Mouse (Mus musculus) large intestine, adult 2 months (tissue): ENCODE measurements around the gene Vinac1. TPM values are rescaled to one million over a fixed set of nuclear protein-coding genes. Genes with fewer than 3 reads are reported as not detected.

Experiments
- DNase-seq: peaks from one replicate; pipeline ENCODE4 v3.0.0-alpha.2; 2012; ENCODE audit warnings: low read depth, low spot score
- WGBS: fragments of 180-500 bp; shearing (Covaris S2); methylation state at CpG from one replicate; pipeline ENCODE4 v1.1.7; 2018; 5-methylcytosine and 5-hydroxymethylcytosine counted together
- polyA plus RNA-seq: library from polyadenylated mRNA; depleted of rRNA; stranded (reverse); fragments of >200 nt; gene quantifications from 2 replicates; pipeline ENCODE4 v1.2.3, GENCODE M21; 2012; rRNA removed

Gene Vinac1
- 0.03 and 0.07 TPM in 2 replicates for polyA plus RNA-seq

DNA sequence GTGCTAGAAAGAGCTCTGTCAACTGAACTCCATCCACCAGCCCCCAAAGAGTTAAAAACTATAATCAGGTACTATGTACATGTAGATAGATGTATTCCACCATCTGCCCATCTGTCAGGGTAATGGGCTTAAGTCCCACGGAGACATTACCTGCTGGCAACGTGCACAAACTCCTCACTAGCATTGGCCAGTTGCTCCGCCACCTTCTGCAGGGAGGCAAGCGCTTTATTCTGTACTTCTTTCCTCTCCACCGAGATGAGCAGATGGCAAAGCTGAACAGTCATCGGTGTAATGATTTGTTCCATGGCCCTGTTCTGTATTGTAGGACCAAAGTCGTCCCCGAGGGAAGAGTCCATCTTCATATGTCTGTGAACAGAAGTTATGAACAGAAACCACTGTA lies at the start of gene Vinac1:
Vinac1 (minus strand) TSS at position 362 of the 400 bp plus-strand sequence.
- no peak for DNase-seq
- 84% methylated on average over 8 of the region's 8 CpGs for WGBS

GRCm38 (mm10) chr2:129093926-129094724 lies 46.2 kb upstream of the Vinac1 start:
- DNase-seq, result no peak
- 87% methylated on average over 18 of the region's 18 CpGs for WGBS

DNA sequence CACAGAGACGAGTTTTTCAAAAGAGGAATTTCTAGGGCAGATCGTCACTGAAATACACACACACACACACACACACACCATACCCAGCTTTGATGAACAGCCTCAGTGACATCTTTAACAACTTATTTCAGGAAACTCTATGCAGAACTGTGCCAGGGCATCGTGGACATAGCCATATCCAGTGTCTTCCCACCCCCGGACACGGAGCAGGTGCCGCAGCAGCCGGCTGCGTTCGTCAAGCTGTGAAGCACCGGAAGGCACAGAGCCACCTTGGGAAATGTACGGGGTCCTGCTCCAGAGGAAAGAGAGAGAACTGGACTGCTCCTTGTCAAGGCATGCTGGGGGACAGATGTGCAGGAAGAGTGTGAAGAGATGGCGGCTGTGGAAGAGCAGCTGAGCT lies 44.8 kb upstream of the Vinac1 start:
- 90% methylated on average over 12 of the region's 12 CpGs for WGBS
- no peak for DNase-seq

GRCm38 (mm10) chr2:129090370-129090769 lies 42.4 kb upstream of the Vinac1 start:
- no peak for DNase-seq
- 82% methylated on average over 4 of the region's 4 CpGs for WGBS

- 93% methylated on average over 1 of the region's 1 CpGs for WGBS
Measured at GRCm38 (mm10) chr2:129087520-129087919, 39.5 kb upstream of the Vinac1 start.

GRCm38 (mm10) chr2:129084959-129085358 lies 37.0 kb upstream of the Vinac1 start:
- 76% methylated on average over 2 of the region's 2 CpGs for WGBS
- DNase-seq, result no peak

More at GRCm38 (mm10) chr2:129087520-129087919, 39.5 kb upstream of the Vinac1 start:
- no peak for DNase-seq

DNA sequence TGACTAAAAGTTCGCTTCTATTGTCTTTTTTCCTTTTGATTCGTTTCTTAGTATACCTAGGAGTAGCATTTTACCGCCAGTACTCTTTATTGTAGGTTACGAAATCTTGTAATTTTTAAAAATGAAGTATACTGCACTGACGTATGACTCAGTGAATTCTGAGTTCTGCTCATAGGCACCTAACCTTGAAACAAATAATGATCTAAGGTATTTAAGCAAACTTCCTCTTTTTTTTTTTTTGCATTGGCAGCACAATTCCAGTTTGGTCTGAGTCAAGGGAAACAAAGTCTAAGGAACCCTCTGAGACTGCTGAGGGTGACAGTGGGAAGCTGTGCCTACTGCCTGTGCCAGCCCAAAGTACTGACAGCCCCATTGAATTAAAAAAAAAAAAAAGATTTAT lies 35.5 kb upstream of the Vinac1 start:
- WGBS, result 85% methylated on average over 5 of the region's 5 CpGs
- no peak for DNase-seq

- 70% methylated on average over 13 of the region's 13 CpGs for WGBS
- DNase-seq, result no peak
Measured at GRCm38 (mm10) chr2:129081097-129081496, 33.1 kb upstream of the Vinac1 start.

DNA sequence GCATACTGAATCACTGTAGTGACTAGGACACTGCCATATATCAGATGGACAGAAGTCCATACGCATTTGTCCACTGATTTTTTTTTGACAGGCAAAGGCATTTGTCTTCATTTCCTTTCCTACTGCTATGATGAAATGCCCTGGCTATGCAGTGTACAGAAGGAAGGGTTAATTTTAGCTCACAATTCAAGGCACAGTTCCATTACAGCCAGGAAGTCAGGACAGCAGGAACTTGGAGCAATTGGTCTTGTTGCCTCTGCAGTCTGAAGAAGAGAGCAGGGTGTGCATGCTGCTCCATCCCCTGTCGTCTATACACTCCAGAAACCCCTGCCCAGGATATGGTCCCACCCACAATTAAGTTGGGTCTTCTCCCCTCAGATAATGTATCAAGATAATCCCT lies 31.2 kb upstream of the Vinac1 start:
- WGBS, result 83% methylated on average over 2 of the region's 2 CpGs
- DNase-seq, result no peak

GRCm38 (mm10) chr2:129078313-129078712 lies 30.3 kb upstream of the Vinac1 start:
- WGBS, result 86% methylated on average over 3 of the region's 3 CpGs
- no peak for DNase-seq

DNA sequence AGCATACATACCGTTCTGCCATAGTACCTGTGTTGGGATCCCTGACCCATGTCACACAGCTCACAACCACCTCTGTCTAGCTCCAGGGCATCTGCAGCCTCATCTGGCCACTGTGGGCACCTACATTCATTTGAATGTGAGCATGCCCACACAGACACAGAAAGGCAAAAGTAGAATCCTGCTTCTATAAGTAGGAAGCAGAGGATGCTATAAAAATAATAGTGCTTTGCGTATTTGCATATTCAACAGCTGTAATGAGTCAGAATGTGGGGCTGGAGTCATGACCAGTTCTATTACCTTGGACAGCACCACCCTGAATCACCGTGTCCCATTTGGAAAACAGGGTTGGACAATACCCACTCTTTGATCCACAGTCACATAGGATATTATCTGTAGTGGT lies 22.3 kb upstream of the Vinac1 start:
- WGBS, result 84% methylated on average over 3 of the region's 3 CpGs
- no peak for DNase-seq

DNA sequence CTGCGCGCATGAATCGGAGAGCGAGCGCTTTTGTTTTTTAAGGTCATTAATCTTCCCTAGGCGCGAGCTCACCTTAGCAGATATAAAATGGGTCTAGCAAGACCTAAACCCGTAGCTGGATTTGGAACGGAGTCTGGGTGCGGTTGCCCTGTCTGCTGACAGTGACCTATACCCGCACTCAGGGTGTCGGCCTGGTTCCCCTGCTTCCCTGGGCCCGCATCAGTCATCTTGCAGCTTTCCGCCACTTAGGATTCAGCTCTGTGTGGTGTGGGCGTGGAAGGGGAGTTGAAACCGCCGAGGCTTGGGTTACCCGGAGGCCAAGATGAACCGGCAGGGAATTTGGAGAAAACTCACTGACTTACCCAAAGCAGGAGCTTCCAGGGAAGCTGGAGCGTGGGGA lies 18.4 kb upstream of the Vinac1 start:
- DNase-seq, result no peak
- WGBS, result under 1% methylated on average over 20 of the region's 20 CpGs

- WGBS, result 2% methylated on average over 62 of the region's 62 CpGs
- DNase-seq, result no peak
Measured at GRCm38 (mm10) chr2:129065437-129066282, 17.7 kb upstream of the Vinac1 start, which contains the start of gene Ttl. Ttl (plus strand) TSS chr2:129065942.

DNA sequence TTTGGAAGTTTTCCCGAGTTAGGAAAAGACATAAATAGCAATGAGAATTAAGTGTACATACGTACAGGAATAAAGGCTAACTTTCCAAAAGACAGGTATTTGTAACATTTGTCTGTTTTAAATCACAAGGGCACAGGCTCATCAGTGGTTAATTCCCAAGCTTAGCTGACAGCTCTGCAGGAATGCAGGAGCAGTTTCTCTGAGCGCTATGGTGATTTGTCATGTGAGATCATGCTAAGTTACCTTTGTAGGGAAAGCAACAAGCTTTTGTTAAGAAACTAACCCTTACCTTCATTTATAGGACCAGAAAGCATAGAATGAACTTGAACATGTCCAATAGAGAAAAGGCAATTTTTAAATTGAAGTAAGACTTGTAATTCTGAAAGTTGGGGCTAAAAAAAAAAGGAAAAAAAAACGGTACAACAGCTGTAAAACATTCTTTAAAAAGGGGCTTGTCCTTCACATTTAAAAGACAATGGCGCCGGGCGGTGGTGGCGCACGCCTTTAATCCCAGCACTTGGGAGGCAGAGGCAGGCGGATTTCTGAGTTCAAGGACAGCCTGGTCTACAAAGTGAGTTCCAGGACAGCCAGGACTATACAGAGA lies 13.6 kb upstream of the Vinac1 start:
- 75% methylated on average over 10 of the region's 10 CpGs for WGBS
- no peak for DNase-seq

GRCm38 (mm10) chr2:129057920-129058361 lies 10.0 kb upstream of the Vinac1 start:
- DNase-seq, result no peak
- WGBS, result 79% methylated on average over 6 of the region's 6 CpGs

GRCm38 (mm10) chr2:129057256-129057655 lies 9.3 kb upstream of the Vinac1 start:
- WGBS, result 93% methylated on average over 8 of the region's 8 CpGs
- DNase-seq, result no peak

DNA sequence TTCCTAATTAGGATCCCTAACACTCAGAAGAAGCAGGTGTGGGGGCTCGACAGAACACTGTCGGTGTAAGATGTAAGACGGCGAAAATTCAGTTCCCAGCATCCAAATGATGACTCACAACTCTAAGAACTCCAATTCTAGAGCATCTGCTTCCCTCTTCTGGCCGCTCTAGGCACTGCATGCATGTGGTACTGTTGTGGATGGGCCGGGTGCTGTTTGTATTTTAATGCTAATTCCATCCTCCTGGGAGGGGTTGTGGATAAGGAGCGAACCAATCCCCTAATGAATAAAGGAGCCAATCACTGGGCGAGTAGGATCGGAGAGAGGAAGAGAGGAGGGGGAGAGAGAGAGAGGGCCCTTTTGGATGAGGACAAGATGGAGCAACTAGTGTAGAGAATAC lies 8.6 kb upstream of the Vinac1 start:
- 62% methylated on average over 9 of the region's 9 CpGs for WGBS

DNA sequence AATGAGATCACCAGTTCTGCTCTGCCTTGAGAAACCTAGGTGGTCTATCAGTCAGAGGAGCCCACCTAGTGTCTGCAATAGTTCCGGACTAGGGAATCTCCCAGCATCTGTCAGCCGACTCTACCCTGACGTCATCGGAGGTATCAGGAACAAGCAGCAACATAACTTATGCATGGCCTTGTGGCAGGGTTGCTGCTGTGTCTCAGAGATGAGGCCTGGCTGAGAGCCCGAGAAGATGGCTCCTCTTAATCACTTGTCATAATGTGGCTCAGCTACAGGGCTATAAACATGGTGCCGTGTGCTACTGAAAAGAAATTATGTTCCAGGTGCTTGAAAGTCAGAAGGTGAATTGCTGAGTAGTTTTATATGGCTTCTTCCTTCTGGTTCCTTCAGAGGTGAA lies 7.8 kb upstream of the Vinac1 start:
- DNase-seq, result no peak
- 71% methylated on average over 6 of the region's 6 CpGs for WGBS

More for the DNA sequence above, 8.6 kb upstream of the Vinac1 start:
- no peak for DNase-seq

GRCm38 (mm10) chr2:129052451-129052983 lies 4.5 kb upstream of the Vinac1 start:
- 26% methylated on average over 4 of the region's 4 CpGs for WGBS
- DNase-seq, result no peak

DNA sequence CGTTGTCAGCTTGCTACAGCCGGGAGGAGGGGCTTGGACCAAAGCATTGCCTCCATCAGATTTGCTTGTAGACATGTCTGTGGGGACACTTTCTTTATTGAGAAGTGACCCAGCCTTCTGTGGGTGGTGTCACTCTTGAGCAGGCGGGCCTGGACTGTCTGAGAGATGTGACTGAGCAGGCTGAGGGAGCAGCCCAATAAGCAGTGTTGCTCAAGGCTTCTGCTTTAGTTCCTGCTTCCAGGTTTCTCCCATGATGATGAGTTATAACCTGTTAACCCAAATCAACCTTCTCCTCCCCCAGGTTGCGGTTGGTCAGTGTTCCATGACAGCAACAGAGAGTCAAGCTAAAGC lies 1.2 kb downstream of the Vinac1 start:
- WGBS, result 46% methylated on average over 4 of the region's 4 CpGs
- no peak for DNase-seq
